Mouse (Mus musculus) spleen, adult 2 months (tissue): Measurements from ENCODE around the gene Sema4b.

Experiments used
- CTCF ChIP-seq: fragments of 200-500 bp; IDR thresholded peaks from 2 replicates; pipeline ENCODE4 v1.5.1; 2011; ENCODE audit warnings: mild to moderate bottlenecking, inconsistent platforms; ENCODE audit not compliant: insufficient read depth, insufficient read length, insufficient replicate concordance; ENCODE audit errors: extremely low read depth
- POLR2A ChIP-seq: fragments of 200-500 bp; IDR thresholded peaks from 2 replicates; pipeline ENCODE4 v1.6.1; 2011; ENCODE audit warnings: low read depth, low read length, inconsistent platforms

DNA sequence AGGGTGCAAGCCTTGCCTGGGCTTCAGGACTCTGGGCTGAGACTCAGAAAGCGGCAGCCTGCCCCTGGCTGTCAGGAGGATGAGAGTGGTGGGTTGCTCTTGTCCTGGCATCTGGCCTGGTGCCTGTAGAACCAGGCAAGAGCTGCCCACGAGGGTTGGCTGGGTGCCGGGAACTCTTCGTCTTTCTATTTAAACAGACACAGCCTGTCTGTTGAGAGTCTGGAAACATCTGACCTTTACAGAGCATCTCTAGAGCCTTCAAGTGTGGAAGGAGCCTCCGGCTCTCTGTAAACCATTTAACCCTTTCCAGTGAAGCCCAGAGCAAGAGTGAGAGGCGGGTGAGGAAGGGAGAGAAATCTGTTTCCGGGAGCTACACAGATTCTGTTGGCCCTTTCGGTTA is 15.3 kb upstream of the Sema4b start:
- no peak for TF ChIP-seq POLR2A
- no peak for TF ChIP-seq CTCF
